Mouse (Mus musculus) 3T3-L1 (cell line): ENCODE results near the gene Zc2hc1b.

Source experiments
- DNase-seq: peaks from one replicate; pipeline ENCODE4 v3.0.0-alpha.2; 2015; ENCODE audit warnings: low read depth, low spot score

Zc2hc1b gene

GRCm38 (mm10) chr10:13115030-13115429, 62.8 kb downstream of the Zc2hc1b start:
- no peak for DNase-seq

GRCm38 (mm10) chr10:13113641-13114040, 64.2 kb downstream of the Zc2hc1b start:
- DNase-seq: no peak

- DNase-seq: no peak
Observed at GRCm38 (mm10) chr10:13112849-13113248, 65.0 kb downstream of the Zc2hc1b start.

- DNase-seq: no peak
Observed at GRCm38 (mm10) chr10:13109781-13110180, 68.0 kb downstream of the Zc2hc1b start.

GRCm38 (mm10) chr10:13108847-13109246, 69.0 kb downstream of the Zc2hc1b start:
- no peak for DNase-seq

- no peak for DNase-seq
Observed at GRCm38 (mm10) chr10:13108021-13108548, 69.7 kb downstream of the Zc2hc1b start.

- no peak for DNase-seq
Observed at GRCm38 (mm10) chr10:13106909-13107624, 70.8 kb downstream of the Zc2hc1b start.

- no peak for DNase-seq
Observed at GRCm38 (mm10) chr10:13103838-13104237, 74.0 kb downstream of the Zc2hc1b start.

- DNase-seq: no peak
Observed at GRCm38 (mm10) chr10:13102360-13102759, 75.5 kb downstream of the Zc2hc1b start.

GRCm38 (mm10) chr10:13100061-13100648, 77.7 kb downstream of the Zc2hc1b start:
- DNase-seq: no peak
